Mouse (Mus musculus): ENCODE results near the gene Slc44a5.
"Not testable (repeated sequence)": the region's sequence is repeated elsewhere in the genome, so short reads cannot be mapped to it uniquely, and the experiment has no call there.

The Slc44a5 gene

GRCm38 (mm10) chr3:154093745-154094322 is 120.6 kb downstream of the Slc44a5 start:
- ATAC-seq (ENCODE audit: low TSS enrichment): no peak

- ATAC-seq (ENCODE audit: low TSS enrichment): no peak
Observed at GRCm38 (mm10) chr3:154101671-154102070, 128.4 kb downstream of the Slc44a5 start.

GRCm38 (mm10) chr3:154110528-154110927 is 137.3 kb downstream of the Slc44a5 start:
- ATAC-seq (ENCODE audit: low TSS enrichment): no peak

GRCm38 (mm10) chr3:154111221-154111620 is 138.0 kb downstream of the Slc44a5 start:
- ATAC-seq (ENCODE audit: low TSS enrichment): no peak

- ATAC-seq (ENCODE audit: low TSS enrichment): no peak
Observed at GRCm38 (mm10) chr3:154114991-154115390, 141.8 kb downstream of the Slc44a5 start.

- ATAC-seq (ENCODE audit: low TSS enrichment): no peak
Observed at GRCm38 (mm10) chr3:154115478-154115877, 142.2 kb downstream of the Slc44a5 start.

GRCm38 (mm10) chr3:154116000-154116399 is 142.8 kb downstream of the Slc44a5 start:
- ATAC-seq (ENCODE audit: low TSS enrichment): no peak

- ATAC-seq (ENCODE audit: low TSS enrichment): no peak
Observed at GRCm38 (mm10) chr3:154118992-154119603, 145.9 kb downstream of the Slc44a5 start.

GRCm38 (mm10) chr3:154122531-154122930 is 149.3 kb downstream of the Slc44a5 start:
- no peak for ATAC-seq (ENCODE audit: low TSS enrichment)

- ATAC-seq (ENCODE audit: low TSS enrichment): no peak
Observed at GRCm38 (mm10) chr3:154124890-154125575, 151.8 kb downstream of the Slc44a5 start.

GRCm38 (mm10) chr3:154125768-154126376 is 152.6 kb downstream of the Slc44a5 start:
- ATAC-seq (ENCODE audit: low TSS enrichment): no peak

- ATAC-seq (ENCODE audit: low TSS enrichment): no peak
Observed at GRCm38 (mm10) chr3:154127246-154127645, 154.0 kb downstream of the Slc44a5 start.

GRCm38 (mm10) chr3:154129036-154129435 is 155.8 kb downstream of the Slc44a5 start:
- ATAC-seq (ENCODE audit: low TSS enrichment): no peak

- ATAC-seq (ENCODE audit: low TSS enrichment): no peak
Observed at GRCm38 (mm10) chr3:154130431-154131114, 157.3 kb downstream of the Slc44a5 start.

GRCm38 (mm10) chr3:154133986-154134385 is 160.8 kb downstream of the Slc44a5 start:
- no peak for ATAC-seq (ENCODE audit: low TSS enrichment)

- no peak for ATAC-seq (ENCODE audit: low TSS enrichment)
Observed at GRCm38 (mm10) chr3:154134701-154135100, 161.5 kb downstream of the Slc44a5 start.

- ATAC-seq (ENCODE audit: low TSS enrichment): peak; percentile 38; the same call in 1 of the 2 replicates
Observed at GRCm38 (mm10) chr3:154136501-154136900, 163.3 kb downstream of the Slc44a5 start.

GRCm38 (mm10) chr3:154141346-154141745 is 168.1 kb downstream of the Slc44a5 start:
- no peak for ATAC-seq (ENCODE audit: low TSS enrichment)

- ATAC-seq (ENCODE audit: low TSS enrichment): peak; percentile 81
Observed at GRCm38 (mm10) chr3:154142618-154143017, 169.4 kb downstream of the Slc44a5 start.

GRCm38 (mm10) chr3:154145750-154146149 is 172.5 kb downstream of the Slc44a5 start:
- no peak for ATAC-seq (ENCODE audit: low TSS enrichment)

GRCm38 (mm10) chr3:154149778-154150177 is 176.5 kb downstream of the Slc44a5 start:
- no peak for ATAC-seq (ENCODE audit: low TSS enrichment)

GRCm38 (mm10) chr3:154153541-154153940 is 180.3 kb downstream of the Slc44a5 start:
- not testable (repeated sequence) for ATAC-seq (ENCODE audit: low TSS enrichment)
